Mouse (Mus musculus) heart, postnatal 0 days (tissue): ENCODE measurements around the gene Tgm2. TPM values are rescaled to one million over a fixed set of nuclear protein-coding genes. Genes with fewer than 3 reads are reported as not detected.

Experiments
- ATAC-seq: fragments of 200-750 bp; cut with Nextera tagmentation; 2 replicates; pipeline ENCODE4 v1.8.0; 2017; ENCODE audit warnings: low read depth, moderate number of reproducible peaks, moderate library complexity; ENCODE audit not compliant: insufficient read depth
- DNase-seq: peaks from one replicate; pipeline ENCODE4 v3.0.0-alpha.2; 2016; ENCODE audit warnings: low spot score
- H3K27ac ChIP-seq: fragments of 300-500 bp; sonication (generic); 2 replicates; pipeline ENCODE4 v1.5.1; 2014; ENCODE audit warnings: low read depth, mild to moderate bottlenecking
- H3K27me3 ChIP-seq: fragments of 300-500 bp; sonication (generic); 2 replicates; pipeline ENCODE4 v1.6.1; 2014; ENCODE audit warnings: low read length, mixed read lengths; ENCODE audit not compliant: control insufficient read depth, insufficient read depth
- H3K36me3 ChIP-seq: fragments of 300-500 bp; sonication (generic); replicated peaks from 2 replicates; pipeline ENCODE4 v1.6.1; 2014; ENCODE audit warnings: low read length, mixed read lengths; ENCODE audit not compliant: control insufficient read depth, insufficient read depth
- H3K4me1 ChIP-seq: fragments of 300-500 bp; sonication (generic); 2 replicates; pipeline ENCODE4 v1.6.1; 2014; ENCODE audit warnings: antibody characterized with exemption; ENCODE audit not compliant: control insufficient read depth, insufficient read depth
- H3K4me2 ChIP-seq: fragments of 300-500 bp; sonication (generic); 2 replicates; pipeline ENCODE4 v1.6.1; 2014; ENCODE audit warnings: low read depth, mild to moderate bottlenecking, low read length, moderate library complexity
- H3K4me3 ChIP-seq: fragments of 300-500 bp; sonication (generic); 2 replicates; pipeline ENCODE4 v1.5.1; 2014; ENCODE audit warnings: low read depth, low read length
- H3K9ac ChIP-seq: fragments of 300-500 bp; sonication (generic); replicated peaks from 2 replicates; pipeline ENCODE4 v1.6.1; 2014; ENCODE audit warnings: low read depth, low read length, mixed read lengths
- H3K9me3 ChIP-seq: fragments of 300-500 bp; sonication (generic); replicated peaks from 2 replicates; pipeline ENCODE4 v1.6.1; 2016; ENCODE audit warnings: low read length; ENCODE audit not compliant: control insufficient read depth
- CTCF ChIP-seq: IDR thresholded peaks from 2 replicates; pipeline ENCODE4 v1.5.1; 2016; ENCODE audit warnings: antibody characterized with exemption, control low read depth, low read depth
- EP300 ChIP-seq: IDR thresholded peaks from 2 replicates; pipeline ENCODE4 v1.6.1; 2016; ENCODE audit warnings: antibody characterized with exemption, low read depth
- WGBS: fragments of 180-500 bp; shearing (Covaris S2); extraction: QIAGEN DNeasy Blood & Tissue Kit; methylation state at CpG from one replicate; pipeline ENCODE4 v1.1.7; 2014; 5-methylcytosine and 5-hydroxymethylcytosine counted together
- polyA plus RNA-seq: library from polyadenylated mRNA; unstranded; fragments of >200 nt; fragmentation: Nextera tagmentation; extraction: Ambion mirVana; gene quantifications from 2 replicates; pipeline ENCODE4 v1.2.1, GENCODE M21; 2015
- total RNA-seq: library from RNA; depleted of rRNA; stranded (reverse); fragments of >200 nt; gene quantifications from 2 replicates; pipeline ENCODE4 v1.2.3, GENCODE M21; 2014; ENCODE audit warnings: low replicate concordance

Tgm2 gene
- total and polyA plus RNA-seq, 2 experiments from 2014 or later = 155 to 445 TPM

DNA sequence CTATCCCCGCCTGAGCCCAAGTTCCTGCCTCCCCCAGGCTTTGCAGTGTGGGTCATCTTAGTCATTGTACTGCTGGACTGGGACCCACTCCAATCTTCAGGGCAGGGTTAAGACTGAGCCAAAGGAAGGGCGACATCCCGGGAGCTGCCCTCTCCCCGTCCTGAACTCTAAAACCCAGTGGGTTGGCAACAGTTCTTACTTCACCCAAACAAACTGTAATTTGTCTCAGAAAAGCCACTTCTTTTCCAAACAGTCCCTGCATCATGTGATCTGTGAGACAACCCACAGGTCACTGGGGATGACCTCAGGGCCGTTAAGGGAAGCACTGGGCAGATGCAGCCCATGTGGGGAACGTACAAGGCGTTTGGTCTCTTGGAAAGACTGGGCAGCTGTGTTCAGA lies 10.0 kb downstream of the Tgm2 start:
- H3K36me3 ChIP-seq = peaks cover 66% of the 10 kb centered on the region
- TF ChIP-seq CTCF (no peak), EP300 (no peak)
- H3K27me3 ChIP-seq = no peaks in the 10 kb centered on the region
- H3K27ac ChIP-seq = peak overlapping the region; percentile 45
- H3K9me3 ChIP-seq = no peaks in the 10 kb centered on the region
- 41% methylated on average over 7 of the region's 7 CpGs for WGBS
- DNase-seq = no peak
- H3K4me3 ChIP-seq = no peak overlapping the region
- no peak overlapping the region for H3K4me2 ChIP-seq
- H3K9ac ChIP-seq = no peak overlapping the region
- no peak for ATAC-seq
- peaks cover 29% of the 10 kb centered on the region for H3K4me1 ChIP-seq

DNA sequence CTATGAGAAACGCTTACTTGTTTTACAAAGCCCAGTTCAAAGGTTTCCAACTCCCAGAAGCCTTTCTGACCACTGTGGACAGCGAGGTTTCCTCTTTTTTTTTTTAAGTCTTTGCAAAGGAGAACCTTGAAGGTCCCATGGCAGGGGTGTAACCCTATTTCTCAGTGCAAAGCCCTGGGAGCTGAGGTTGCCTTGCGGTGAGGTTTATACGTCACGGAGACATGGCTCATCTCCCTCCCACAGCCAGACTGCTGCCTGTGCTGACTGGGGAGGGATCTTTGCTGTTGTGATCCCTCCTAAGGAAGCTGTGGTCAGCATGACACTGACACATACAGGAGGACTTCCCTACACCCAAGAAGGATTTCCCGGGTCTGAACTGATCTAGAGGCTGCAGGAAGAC lies 13.2 kb downstream of the Tgm2 start:
- TF ChIP-seq CTCF (no peak), EP300 (no peak)
- DNase-seq (no peak), ATAC-seq (no peak)
- Histone ChIP-seq H3K9me3 (no peaks in the 10 kb centered on the region), H3K27ac (0 out of 2 replicates have a peak overlapping the region, but pooled peaks have one; percentile 2), H3K4me3 (no peak overlapping the region), H3K4me2 (no peak overlapping the region), H3K36me3 (peaks cover 81% of the 10 kb centered on the region), H3K9ac (no peak overlapping the region), H3K4me1 (peaks cover 35% of the 10 kb centered on the region), H3K27me3 (no peaks in the 10 kb centered on the region)
- WGBS = 69% methylated on average over 6 of the region's 6 CpGs

GRCm38 (mm10) chr2:158132320-158132719 lies 13.9 kb downstream of the Tgm2 start:
- H3K4me1 ChIP-seq = peaks cover 38% of the 10 kb centered on the region
- 0 out of 2 replicates have a peak overlapping the region, but pooled peaks have one; percentile 1 for H3K27ac ChIP-seq
- TF ChIP-seq EP300 (no peak), CTCF (no peak)
- 79% methylated on average over 10 of the region's 10 CpGs for WGBS
- DNase-seq = no peak
- H3K36me3 ChIP-seq = peaks cover 77% of the 10 kb centered on the region
- no peak overlapping the region for H3K4me2 ChIP-seq
- H3K27me3 ChIP-seq = no peaks in the 10 kb centered on the region
- H3K4me3 ChIP-seq = no peak overlapping the region
- ATAC-seq = no peak
- H3K9me3 ChIP-seq = no peaks in the 10 kb centered on the region
- H3K9ac ChIP-seq = no peak overlapping the region

- DNase-seq (no peak), ATAC-seq (no peak)
- Histone ChIP-seq H3K4me2 (no peak overlapping the region), H3K36me3 (peaks cover 75% of the 10 kb centered on the region), H3K4me3 (no peak overlapping the region), H3K4me1 (peaks cover 42% of the 10 kb centered on the region), H3K27me3 (no peaks in the 10 kb centered on the region), H3K9me3 (no peaks in the 10 kb centered on the region), H3K27ac (peak overlapping the region; percentile 87), H3K9ac (no peak overlapping the region)
- TF ChIP-seq EP300 = no peak
- TF ChIP-seq CTCF = no peak
- 76% methylated on average over 13 of the region's 13 CpGs for WGBS
Measured at GRCm38 (mm10) chr2:158131197-158131835, 14.9 kb downstream of the Tgm2 start.

GRCm38 (mm10) chr2:158130391-158130986 lies 15.7 kb downstream of the Tgm2 start:
- H3K36me3 ChIP-seq = peaks cover 77% of the 10 kb centered on the region
- H3K4me2 ChIP-seq = no peak overlapping the region
- ATAC-seq (peak; percentile 63), DNase-seq (peak; percentile 61)
- H3K27ac ChIP-seq = peak overlapping the region; percentile 87
- H3K9me3 ChIP-seq = no peaks in the 10 kb centered on the region
- H3K4me1 ChIP-seq = peaks cover 42% of the 10 kb centered on the region
- TF ChIP-seq CTCF (no peak), EP300 (no peak; the same call in 1 of the 2 replicates)
- no peak overlapping the region for H3K4me3 ChIP-seq
- no peaks in the 10 kb centered on the region for H3K27me3 ChIP-seq
- 25% methylated on average over 5 of the region's 5 CpGs for WGBS
- no peak overlapping the region for H3K9ac ChIP-seq
